Mouse (Mus musculus): ENCODE data around the gene Mpp3.

DNA sequence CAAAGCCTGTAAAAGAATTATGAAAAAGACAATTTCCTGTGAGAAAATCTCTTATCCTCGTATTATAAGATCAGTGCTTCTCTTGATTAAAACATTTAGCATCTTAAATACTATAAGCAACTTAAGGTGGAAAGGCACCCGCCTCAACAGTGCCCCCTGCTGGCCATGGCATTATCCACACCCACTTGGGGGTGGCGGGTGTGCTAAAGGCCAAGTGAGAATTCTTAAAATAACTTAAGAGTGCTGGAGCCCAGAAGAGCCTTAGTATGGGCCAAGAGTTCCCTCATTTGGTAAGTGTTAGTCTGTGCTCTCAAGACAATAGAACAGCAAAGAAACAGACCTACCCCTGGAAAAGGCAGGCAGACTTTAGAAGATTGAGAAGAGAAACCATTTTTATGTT, 56.9 kb downstream of the Mpp3 start:
- TF ChIP-seq GATA1 (IDR thresholded peaks at IDR 0.05; ENCODE audit: borderline replicate concordance, low read length) (no peak), FLI1 (IDR thresholded peaks at IDR 0.05; ENCODE audit: low read length) (no peak)

Data from megakaryocyte, embryonic 14.5 days (primary cell).